Mouse (Mus musculus): ENCODE measurements around the gene Slc30a5. TPM values are rescaled to one million over a fixed set of nuclear protein-coding genes. Genes with fewer than 3 reads are reported as not detected.

Slc30a5 gene
- total and polyA plus RNA-seq, 3 experiments, result 57.4 to 58.3 TPM; not detected in 1

DNA sequence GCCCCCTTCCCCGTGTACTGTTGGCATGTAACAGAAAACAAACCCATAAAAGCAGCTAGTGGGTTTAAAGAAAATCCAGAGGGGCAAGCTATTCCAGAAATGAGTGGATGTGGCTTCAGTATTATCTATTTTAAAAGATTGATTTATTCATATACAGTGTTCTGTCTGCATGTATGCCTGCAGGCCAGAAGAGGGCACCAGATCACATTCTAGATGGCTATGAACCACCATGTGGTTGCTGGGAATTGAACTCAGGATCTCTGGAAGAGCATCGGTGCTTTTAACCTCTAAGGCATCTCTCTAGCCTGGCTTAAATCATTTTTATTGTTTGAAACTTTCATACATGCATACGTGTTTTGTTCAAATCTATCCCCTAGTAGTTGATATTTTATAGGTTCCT lies 19.9 kb upstream of the Slc30a5 start (continued):
- TF ChIP-seq MAFK (IDR thresholded peaks at IDR 0.05; ENCODE audit: borderline replicate concordance, low read depth, low read length), result no peak

DNA sequence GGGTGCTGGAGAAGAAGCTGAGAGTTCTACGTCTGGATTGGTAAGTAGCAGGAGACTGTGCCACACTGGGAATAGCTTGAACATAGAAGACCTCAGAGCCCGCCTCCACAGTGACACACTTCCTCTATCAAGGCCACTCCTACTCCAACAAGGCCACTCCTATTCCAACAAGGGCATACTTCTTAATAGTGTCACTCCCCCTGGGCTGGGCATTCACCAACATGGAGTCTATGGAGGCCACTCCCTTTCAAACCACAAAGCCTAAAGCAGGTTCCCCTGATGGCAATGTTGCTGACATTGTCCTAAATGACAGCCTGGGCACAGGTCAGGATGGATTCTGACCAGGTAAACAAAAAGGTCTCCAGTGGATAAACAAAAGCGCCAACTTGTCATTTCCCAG lies 15.9 kb upstream of the Slc30a5 start:
- no peak for TF ChIP-seq SIN3A (IDR thresholded peaks at IDR 0.05; ENCODE audit: low read length)
- no peak for TF ChIP-seq NELFE (IDR thresholded peaks at IDR 0.05; ENCODE audit: low read depth, low read length)
- TF ChIP-seq CTCF (IDR thresholded peaks at IDR 0.05 in 2 of 3, conservative IDR thresholded peaks at IDR 0.05 in 1 of 3; ENCODE audit: control insufficient read depth in 1 of 3, insufficient read depth in 1 of 3, low read depth in 2 of 3, low read length in 3 of 3, poor library complexity in 1 of 3, severe bottlenecking in 1 of 3), result no peak
- no peak for TF ChIP-seq MXI1 (IDR thresholded peaks at IDR 0.05; ENCODE audit: low read depth, low read length)
- no peak for TF ChIP-seq CHD1 (IDR thresholded peaks at IDR 0.05; ENCODE audit: low read depth, low read length)
- TF ChIP-seq UBTF (IDR thresholded peaks at IDR 0.05; ENCODE audit: borderline replicate concordance, insufficient read depth, low read depth, low read length), result no peak
- no peak for TF ChIP-seq POLR2AphosphoS2 (IDR thresholded peaks at IDR 0.05; ENCODE audit: low read length)
- TF ChIP-seq TCF12 (IDR thresholded peaks at IDR 0.05; ENCODE audit: low read depth, low read length), result no peak
- TF ChIP-seq JUND (IDR thresholded peaks at IDR 0.05; ENCODE audit: low read depth, low read length), result no peak
- TF ChIP-seq ZKSCAN1 (IDR thresholded peaks at IDR 0.05; ENCODE audit: low read depth, low read length), result no peak
- H3K27ac ChIP-seq (ENCODE audit: control insufficient read depth, low read depth, low read length), result no peak overlapping the region
- no peaks in the 10 kb centered on the region for H3K9me3 ChIP-seq (replicated peaks; ENCODE audit: insufficient read depth, low read length)
- no peaks in the 10 kb centered on the region for H3K79me2 ChIP-seq (ENCODE audit: control insufficient read depth, insufficient read depth, low read length, poor library complexity)
- no peak for DNase-seq (ENCODE audit: low read depth, low spot score)
- H3K9ac ChIP-seq (ENCODE audit: control insufficient read depth, low read depth, low read length, poor library complexity, severe bottlenecking), result no peak overlapping the region
- peaks cover 0 to 2% of the 10 kb centered on the region in 2 experiments; a peak in 1 of 4 replicates for H3K4me1 ChIP-seq (ENCODE audit: control insufficient read depth in 1 of 2, insufficient read depth in 2 of 2, low read length in 2 of 2)
- no peaks in the 10 kb centered on the region for H3K27me3 ChIP-seq (ENCODE audit: control insufficient read depth in 1 of 2, insufficient read depth in 2 of 2, low read length in 2 of 2)
- peaks cover 0 to 7% of the 10 kb centered on the region in 2 experiments; a peak in 2 of 4 replicates for H3K36me3 ChIP-seq (ENCODE audit: control insufficient read depth in 1 of 2, insufficient read depth in 2 of 2, low read length in 2 of 2)
- H3K4me3 ChIP-seq (ENCODE audit: control insufficient read depth in 1 of 2, insufficient read depth in 1 of 2, low read depth in 2 of 2, low read length in 2 of 2), result no peak overlapping the region

DNA sequence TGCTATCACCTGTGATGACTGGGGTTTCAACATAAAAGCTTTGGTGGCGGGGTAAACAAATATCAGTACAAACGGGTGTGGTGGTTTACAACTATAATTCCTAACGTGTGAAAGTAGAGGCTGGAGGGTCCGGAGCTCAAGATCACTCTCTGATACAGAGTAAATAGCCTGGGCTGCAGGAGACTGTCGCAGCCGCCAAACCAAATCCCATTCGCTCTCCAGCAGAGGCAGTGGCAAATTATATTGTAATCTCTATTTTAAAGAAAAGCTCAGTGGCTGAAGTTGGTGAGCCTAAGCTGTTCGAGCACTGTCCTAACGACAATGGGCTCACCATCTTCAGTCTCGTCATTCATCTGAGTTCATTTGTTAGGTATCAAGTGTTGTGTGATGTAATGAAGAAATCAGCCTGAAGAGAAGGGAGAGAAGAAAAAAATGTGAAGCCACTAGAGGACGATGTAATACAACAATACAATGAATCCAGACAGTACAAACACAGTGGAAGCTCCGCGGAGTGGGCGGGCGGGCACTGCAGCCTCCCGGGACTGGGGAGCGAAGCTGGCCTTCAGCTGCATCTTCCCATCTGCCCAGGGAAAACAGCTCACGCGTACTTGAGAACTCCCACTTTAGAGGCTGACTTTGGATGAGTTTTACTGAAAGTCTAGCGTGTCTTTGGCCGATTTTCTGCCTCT lies 13.8 kb upstream of the Slc30a5 start:
- no peak overlapping the region for H3K4me3 ChIP-seq (ENCODE audit: control insufficient read depth in 1 of 2, insufficient read depth in 1 of 2, low read depth in 2 of 2, low read length in 2 of 2)
- TF ChIP-seq MEF2A (IDR thresholded peaks at IDR 0.05; ENCODE audit: extremely low read depth, insufficient replicate concordance, low read depth, low read length, poor library complexity, severe bottlenecking) (no peak), RAD21 (IDR thresholded peaks at IDR 0.05; ENCODE audit: low read depth, low read length) (peak; percentile 7), TBP (IDR thresholded peaks at IDR 0.05; ENCODE audit: low read depth, low read length) (no peak)
- no peak for DNase-seq (ENCODE audit: low read depth, low spot score)
- H3K79me2 ChIP-seq (ENCODE audit: control insufficient read depth, insufficient read depth, low read length, poor library complexity), result no peaks in the 10 kb centered on the region
- H3K27me3 ChIP-seq (ENCODE audit: control insufficient read depth in 1 of 2, insufficient read depth in 2 of 2, low read length in 2 of 2), result no peaks in the 10 kb centered on the region
- peaks cover 0 to 6% of the 10 kb centered on the region in 2 experiments; a peak in 2 of 4 replicates for H3K4me1 ChIP-seq (ENCODE audit: control insufficient read depth in 1 of 2, insufficient read depth in 2 of 2, low read length in 2 of 2)
- H3K27ac ChIP-seq (ENCODE audit: control insufficient read depth, low read depth, low read length), result no peak overlapping the region
- no peak overlapping the region for H3K9ac ChIP-seq (ENCODE audit: control insufficient read depth, low read depth, low read length, poor library complexity, severe bottlenecking)
- no peaks in the 10 kb centered on the region for H3K36me3 ChIP-seq (ENCODE audit: control insufficient read depth in 1 of 2, insufficient read depth in 2 of 2, low read length in 2 of 2)
- H3K9me3 ChIP-seq (replicated peaks; ENCODE audit: insufficient read depth, low read length), result no peaks in the 10 kb centered on the region
